Mouse (Mus musculus) testis, adult 2 months (tissue): ENCODE results near the gene Eif4g1.

ENCODE experiments used
- CTCF ChIP-seq: fragments of 200-500 bp; IDR thresholded peaks from 2 replicates; pipeline ENCODE4 v1.5.1; 2012; ENCODE audit warnings: low read depth, mild to moderate bottlenecking, inconsistent platforms, low read length, moderate library complexity; ENCODE audit not compliant: control insufficient read depth, insufficient read depth, insufficient replicate concordance
- POLR2A ChIP-seq: fragments of 200-500 bp; IDR thresholded peaks from 2 replicates; pipeline ENCODE4 v1.6.1; 2012; ENCODE audit warnings: low read depth, mild to moderate bottlenecking, inconsistent platforms, low read length, moderate library complexity; ENCODE audit not compliant: control insufficient read depth

DNA sequence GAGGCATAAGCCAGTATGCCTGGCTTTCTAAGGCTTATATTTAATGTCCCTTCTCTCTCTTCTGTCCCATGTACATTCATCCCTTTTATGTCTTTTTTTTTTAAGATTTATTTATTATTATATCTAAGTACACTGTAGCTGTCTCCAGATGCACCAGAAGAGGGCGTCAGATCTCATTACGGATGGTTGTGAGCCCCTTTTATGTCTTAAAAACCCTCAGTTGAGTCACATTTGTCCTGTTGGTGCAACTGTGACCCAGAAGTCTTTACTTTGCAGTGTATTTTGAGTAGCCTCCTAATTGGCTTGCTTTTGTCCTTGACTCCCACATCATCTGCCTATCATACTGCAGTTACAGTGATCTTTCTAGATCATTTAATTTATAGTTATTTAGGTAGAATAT, 14.8 kb upstream of the Eif4g1 start:
- TF ChIP-seq CTCF (no peak), POLR2A (no peak)
